Mouse (Mus musculus) hindbrain, embryonic 13.5 days (tissue): ENCODE measurements around the gene Dyrk3. TPM values are rescaled to one million over a fixed set of nuclear protein-coding genes. Genes with fewer than 3 reads are reported as not detected.
"Not testable (repeated sequence)": the region's sequence is repeated elsewhere in the genome, so short reads cannot be mapped to it uniquely, and the experiment has no call there.

Experiments
- ATAC-seq: fragments of 200-750 bp; cut with Nextera tagmentation; 2 replicates; pipeline ENCODE4 v1.8.0; 2017; ENCODE audit warnings: moderate TSS enrichment; ENCODE audit not compliant: low FRiP score
- H3K27ac ChIP-seq: fragments of 300-500 bp; sonication (generic); 2 replicates; pipeline ENCODE4 v1.5.1; 2015; ENCODE audit warnings: inconsistent platforms, mild to moderate bottlenecking, moderate library complexity
- H3K27me3 ChIP-seq: fragments of 300-500 bp; sonication (generic); 2 replicates; pipeline ENCODE4 v1.6.1; 2015; ENCODE audit warnings: mild to moderate bottlenecking, inconsistent platforms
- H3K36me3 ChIP-seq: fragments of 300-500 bp; sonication (generic); 2 replicates; pipeline ENCODE4 v1.6.1; 2015; ENCODE audit warnings: mild to moderate bottlenecking, inconsistent platforms
- H3K4me1 ChIP-seq: fragments of 300-500 bp; sonication (generic); replicated peaks from 2 replicates; pipeline ENCODE4 v1.6.1; 2015; ENCODE audit warnings: inconsistent platforms
- H3K4me2 ChIP-seq: fragments of 300-500 bp; sonication (generic); 2 replicates; pipeline ENCODE4 v1.6.1; 2015; ENCODE audit warnings: inconsistent platforms, mild to moderate bottlenecking, moderate library complexity
- H3K4me3 ChIP-seq: fragments of 300-500 bp; sonication (generic); 2 replicates; pipeline ENCODE4 v1.5.1; 2015; ENCODE audit warnings: mild to moderate bottlenecking, inconsistent platforms
- H3K9ac ChIP-seq: fragments of 300-500 bp; sonication (generic); 2 replicates; pipeline ENCODE4 v1.6.1; 2015; ENCODE audit warnings: mild to moderate bottlenecking, inconsistent platforms
- H3K9me3 ChIP-seq: fragments of 300-500 bp; sonication (generic); 2 replicates; pipeline ENCODE4 v1.6.1; 2016; ENCODE audit warnings: inconsistent platforms
- WGBS: fragments of 180-500 bp; shearing (Covaris S2); methylation state at CpG from one replicate; pipeline ENCODE4 v1.1.7; 2015; 5-methylcytosine and 5-hydroxymethylcytosine counted together
- polyA plus RNA-seq: library from polyadenylated mRNA; unstranded; fragments of >200 nt; fragmentation: Nextera tagmentation; extraction: Ambion mirVana; gene quantifications from 2 replicates; pipeline ENCODE4 v1.2.1, GENCODE M21; 2015

Gene Dyrk3
- polyA plus RNA-seq, 1 experiment from 2014 or later, result 15.6 TPM

DNA sequence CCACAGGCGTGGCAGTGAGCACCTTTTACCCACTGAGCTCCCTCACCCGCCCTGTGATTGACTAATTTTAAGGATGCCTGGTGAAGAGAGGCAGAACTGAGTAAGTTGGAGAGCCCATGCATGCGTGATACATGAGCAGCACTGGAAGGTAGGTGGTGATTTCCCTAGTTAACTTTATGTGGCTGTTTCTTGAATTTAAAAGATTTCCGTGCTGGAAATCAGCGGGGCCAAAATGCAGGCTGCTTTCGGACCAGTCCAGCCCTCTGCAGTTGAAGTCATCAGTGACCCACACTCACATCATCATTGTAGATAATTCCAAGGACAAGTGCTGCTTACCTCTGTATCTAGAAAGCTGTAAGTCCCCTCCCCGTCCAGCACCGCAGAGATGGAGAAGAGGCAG, 37.7 kb upstream of the Dyrk3 start:
- WGBS, result 97% methylated on average over 8 of the region's 8 CpGs
- no peak overlapping the region for H3K9ac ChIP-seq
- no peak overlapping the region for H3K27ac ChIP-seq
- no peak for ATAC-seq
- no peaks in the 10 kb centered on the region; the same call in 1 of the 2 replicates for H3K4me1 ChIP-seq
- no peak overlapping the region for H3K4me2 ChIP-seq
- no peak overlapping the region for H3K4me3 ChIP-seq
- peaks cover 95% of the 10 kb centered on the region for H3K36me3 ChIP-seq
- no peaks in the 10 kb centered on the region for H3K27me3 ChIP-seq
- no peaks in the 10 kb centered on the region for H3K9me3 ChIP-seq

GRCm38 (mm10) chr1:131175189-131175588, 37.0 kb upstream of the Dyrk3 start:
- no peaks in the 10 kb centered on the region for H3K27me3 ChIP-seq
- no peak overlapping the region for H3K9ac ChIP-seq
- no peak overlapping the region for H3K4me3 ChIP-seq
- no peaks in the 10 kb centered on the region; the same call in 1 of the 2 replicates for H3K4me1 ChIP-seq
- no peak overlapping the region for H3K4me2 ChIP-seq
- peaks cover 95% of the 10 kb centered on the region for H3K36me3 ChIP-seq
- H3K9me3 ChIP-seq, result no peaks in the 10 kb centered on the region
- H3K27ac ChIP-seq, result no peak overlapping the region
- no peak for ATAC-seq
- 94% methylated on average over 1 of the region's 1 CpGs for WGBS

DNA sequence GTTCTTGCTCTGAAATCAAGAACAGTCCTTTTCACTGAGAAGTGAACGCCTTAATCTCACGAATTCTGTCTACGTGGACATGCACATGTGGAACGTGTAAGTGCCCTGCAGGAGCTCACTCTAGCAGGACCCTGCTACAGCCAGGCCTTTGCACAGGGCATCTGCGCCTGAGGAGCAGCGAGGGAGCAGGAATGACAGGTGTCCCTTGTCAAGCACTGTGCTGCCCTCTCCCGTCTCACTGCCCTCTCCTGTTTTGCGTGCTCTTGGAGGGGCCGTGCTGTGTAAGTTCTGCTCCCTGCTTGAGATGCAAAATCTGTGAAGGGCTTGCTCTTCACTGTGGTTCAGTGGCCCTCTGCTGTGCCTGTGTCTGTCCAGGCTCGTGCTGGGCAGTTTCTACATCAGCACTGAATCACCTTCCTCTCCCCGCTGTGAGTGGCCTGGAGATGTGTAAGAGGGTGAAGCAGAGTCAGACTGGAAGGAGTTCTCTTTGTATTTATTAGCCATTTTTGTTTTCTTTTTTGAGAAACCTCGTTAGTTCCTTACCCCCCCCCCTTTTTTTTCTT, 36.2 kb upstream of the Dyrk3 start:
- WGBS, result 89% methylated on average over 12 of the region's 12 CpGs

DNA sequence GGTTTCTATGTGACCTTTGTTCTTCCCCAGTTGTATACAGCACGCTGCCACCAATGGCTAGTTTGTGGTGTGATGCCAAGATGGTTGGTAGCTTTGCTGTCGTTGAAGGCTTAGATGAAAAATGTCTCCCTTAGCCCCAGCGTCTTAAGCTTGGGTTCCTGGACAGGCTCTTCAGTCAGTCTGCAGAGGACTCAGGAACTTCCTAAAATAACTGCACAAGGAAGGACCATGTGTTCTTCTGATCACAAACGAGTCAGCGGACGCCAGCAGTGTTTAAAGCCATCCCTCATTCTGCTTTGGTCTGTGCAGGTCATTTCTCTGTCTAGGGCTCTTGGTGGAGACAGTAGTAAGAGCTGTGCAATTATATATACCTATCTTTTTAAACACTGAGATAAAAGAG, 35.7 kb upstream of the Dyrk3 start:
- ATAC-seq, result no peak
- H3K9me3 ChIP-seq, result no peaks in the 10 kb centered on the region
- WGBS, result 92% methylated on average over 6 of the region's 6 CpGs
- H3K9ac ChIP-seq, result no peak overlapping the region
- no peaks in the 10 kb centered on the region for H3K27me3 ChIP-seq
- H3K27ac ChIP-seq, result no peak overlapping the region
- H3K36me3 ChIP-seq, result peaks cover 98% of the 10 kb centered on the region
- no peak overlapping the region for H3K4me3 ChIP-seq
- no peaks in the 10 kb centered on the region; the same call in 1 of the 2 replicates for H3K4me1 ChIP-seq
- no peak overlapping the region for H3K4me2 ChIP-seq

More for the DNA sequence above, 36.2 kb upstream of the Dyrk3 start:
- H3K27ac ChIP-seq, result no peak overlapping the region
- no peak overlapping the region for H3K4me3 ChIP-seq
- ATAC-seq, result no peak
- H3K4me1 ChIP-seq, result no peaks in the 10 kb centered on the region; the same call in 1 of the 2 replicates
- H3K9me3 ChIP-seq, result no peaks in the 10 kb centered on the region
- no peak overlapping the region for H3K9ac ChIP-seq
- no peak overlapping the region for H3K4me2 ChIP-seq
- no peaks in the 10 kb centered on the region for H3K27me3 ChIP-seq
- peaks cover 95% of the 10 kb centered on the region for H3K36me3 ChIP-seq

- peaks cover 99% of the 10 kb centered on the region for H3K36me3 ChIP-seq
- ATAC-seq, result no peak
- H3K27ac ChIP-seq, result no peak overlapping the region
- H3K4me1 ChIP-seq, result no peaks in the 10 kb centered on the region; the same call in 1 of the 2 replicates
- H3K4me3 ChIP-seq, result no peak overlapping the region
- no peaks in the 10 kb centered on the region for H3K27me3 ChIP-seq
- H3K9me3 ChIP-seq, result no peaks in the 10 kb centered on the region
- no peak overlapping the region for H3K4me2 ChIP-seq
- no peak overlapping the region for H3K9ac ChIP-seq
- 87% methylated on average over 7 of the region's 7 CpGs for whole genome bisulfite sequencing
Measured at GRCm38 (mm10) chr1:131173001-131173400, 34.9 kb upstream of the Dyrk3 start.

DNA sequence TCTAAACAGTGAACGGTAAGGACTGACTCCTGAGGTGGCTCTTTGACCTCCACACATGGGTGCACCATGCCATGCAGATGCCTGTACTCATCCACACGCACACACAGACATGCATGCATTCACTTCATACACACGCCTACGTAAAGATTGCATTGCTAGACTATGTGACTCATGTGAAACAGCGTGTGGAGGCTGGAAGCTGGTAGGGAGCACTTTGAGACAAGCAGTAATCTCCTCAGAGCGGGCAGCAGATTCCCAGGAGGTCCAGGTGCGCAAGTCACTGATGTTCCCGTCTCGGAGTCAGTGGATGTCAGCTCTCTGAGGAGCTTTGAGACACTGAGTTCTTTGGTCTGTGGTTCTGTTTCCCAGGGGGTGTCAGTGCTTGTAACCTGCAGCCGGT, 29.5 kb upstream of the Dyrk3 start:
- Histone ChIP-seq H3K4me2 (no peak overlapping the region), H3K27ac (no peak overlapping the region), H3K36me3 (peaks cover 99% of the 10 kb centered on the region), H3K4me1 (no peaks in the 10 kb centered on the region), H3K27me3 (no peaks in the 10 kb centered on the region), H3K9me3 (no peaks in the 10 kb centered on the region), H3K4me3 (no peak overlapping the region), H3K9ac (no peak overlapping the region)
- ATAC-seq, result no peak
- WGBS, result 95% methylated on average over 10 of the region's 10 CpGs

- Histone ChIP-seq H3K4me1 (no peaks in the 10 kb centered on the region), H3K4me3 (no peak overlapping the region), H3K36me3 (peaks cover 92% of the 10 kb centered on the region), H3K27ac (no peak overlapping the region), H3K9me3 (no peaks in the 10 kb centered on the region), H3K27me3 (no peaks in the 10 kb centered on the region), H3K4me2 (no peak overlapping the region), H3K9ac (no peak overlapping the region)
- WGBS, result 89% methylated on average over 6 of the region's 6 CpGs
- ATAC-seq, result no peak
Measured at GRCm38 (mm10) chr1:131164427-131164826, 26.3 kb upstream of the Dyrk3 start.

DNA sequence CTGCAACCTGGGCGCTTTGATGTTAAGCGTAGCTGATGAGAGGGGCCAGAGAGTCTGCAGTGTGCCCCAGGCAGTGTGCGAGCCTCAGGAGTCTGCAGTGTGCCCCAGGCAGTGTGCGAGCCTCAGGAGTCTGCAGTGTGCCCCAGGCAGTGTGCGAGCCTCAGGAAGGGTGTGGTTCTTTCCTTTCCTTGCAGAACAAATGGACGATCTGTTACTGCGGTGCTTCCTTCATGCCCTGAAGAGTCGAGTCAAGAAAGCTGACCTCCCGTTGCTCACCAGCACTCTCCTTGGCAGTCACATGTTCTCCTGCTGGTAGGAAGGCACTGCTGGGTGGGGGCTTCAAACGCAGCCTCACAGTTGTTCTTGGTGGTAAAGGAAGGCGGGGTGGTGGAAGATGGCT, 23.0 kb upstream of the Dyrk3 start:
- H3K36me3 ChIP-seq, result peaks cover 75% of the 10 kb centered on the region
- WGBS, result 91% methylated on average over 11 of the region's 11 CpGs

DNA sequence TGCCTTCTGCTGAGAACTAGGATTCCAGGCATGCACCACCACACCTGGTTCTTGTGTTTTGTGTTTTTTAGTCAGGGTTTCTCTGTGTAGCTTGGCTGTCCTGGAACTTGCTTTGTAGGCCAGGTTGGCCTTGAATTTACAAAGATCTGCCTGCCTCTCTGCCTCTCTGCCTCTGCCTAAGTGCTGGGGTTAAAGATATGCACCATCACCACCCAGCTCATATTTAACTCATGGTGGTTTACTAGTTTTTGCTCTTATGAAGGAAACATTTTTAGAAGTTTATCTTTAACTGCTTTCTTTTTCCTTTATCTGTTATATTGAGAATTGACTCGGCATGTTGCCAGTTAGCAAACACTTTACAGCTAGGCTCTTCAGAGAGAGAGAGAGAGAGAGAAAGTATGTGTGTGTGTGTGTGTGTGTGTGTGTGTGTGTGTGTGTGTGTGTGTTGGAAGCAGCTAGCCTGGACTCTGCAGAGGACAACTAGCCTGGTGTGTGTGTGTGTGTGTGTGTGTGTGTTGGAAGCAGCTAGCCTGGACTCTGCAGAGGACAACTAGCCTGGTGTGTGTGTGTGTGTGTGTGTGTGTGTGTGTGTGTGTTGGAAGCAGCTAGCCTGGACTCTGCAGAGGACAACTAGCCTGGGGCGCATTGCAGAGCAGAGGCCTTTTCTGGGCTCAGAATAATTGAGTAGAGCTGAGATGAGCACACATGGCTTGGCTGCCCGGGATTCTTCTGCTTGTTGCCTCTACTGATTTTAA, 21.6 kb upstream of the Dyrk3 start:
- H3K36me3 ChIP-seq, result peaks cover 62% of the 10 kb centered on the region
- not testable (repeated sequence) for H3K27ac ChIP-seq, H3K4me1 ChIP-seq, H3K4me2 ChIP-seq, H3K4me3 ChIP-seq, H3K27me3 ChIP-seq, H3K9ac ChIP-seq, ATAC-seq, H3K9me3 ChIP-seq
- WGBS, result 97% methylated on average over 3 of the region's 3 CpGs

More for the DNA sequence above, 23.0 kb upstream of the Dyrk3 start:
- Histone ChIP-seq H3K4me2 (no peak overlapping the region), H3K4me1 (no peaks in the 10 kb centered on the region), H3K4me3 (no peak overlapping the region), H3K9ac (no peak overlapping the region), H3K27ac (no peak overlapping the region), H3K9me3 (no peaks in the 10 kb centered on the region), H3K27me3 (no peaks in the 10 kb centered on the region)
- no peak for ATAC-seq

- no peak overlapping the region for H3K9ac ChIP-seq
- no peak overlapping the region for H3K27ac ChIP-seq
- H3K27me3 ChIP-seq, result peaks cover 9% of the 10 kb centered on the region; the same call in 1 of the 2 replicates
- ATAC-seq, result no peak
- no peak overlapping the region for H3K4me2 ChIP-seq
- H3K4me3 ChIP-seq, result no peak overlapping the region
- 56% methylated on average over 2 of the region's 2 CpGs for WGBS
- peaks cover 15% of the 10 kb centered on the region for H3K4me1 ChIP-seq
- no peaks in the 10 kb centered on the region for H3K9me3 ChIP-seq
- H3K36me3 ChIP-seq, result peaks cover 23% of the 10 kb centered on the region
Measured at GRCm38 (mm10) chr1:131155456-131155855, 17.3 kb upstream of the Dyrk3 start.

- Histone ChIP-seq H3K4me1 (peaks cover 15% of the 10 kb centered on the region), H3K4me2 (peak within 1 kb of the TSS; percentile 83), H3K27me3 (peaks cover 9% of the 10 kb centered on the region; the same call in 1 of the 2 replicates), H3K9ac (peak within 1 kb of the TSS; percentile 89), H3K4me3 (peak within 1 kb of the TSS; percentile 85), H3K9me3 (no peaks in the 10 kb centered on the region), H3K36me3 (peaks cover 4% of the 10 kb centered on the region), H3K27ac (peak within 1 kb of the TSS; percentile 31; the same call in 1 of the 2 replicates)
- under 1% methylated on average over 27 of the region's 27 CpGs for WGBS
- ATAC-seq, result peak; percentile 99
Measured at GRCm38 (mm10) chr1:131153018-131153629, 15.0 kb upstream of the Dyrk3 start, which contains the start of gene Eif2d. Gene Eif2d, plus strand, starts transcription at chr1:131153181.

GRCm38 (mm10) chr1:131149496-131149895, 11.4 kb upstream of the Dyrk3 start:
- WGBS, result 85% methylated on average over 1 of the region's 1 CpGs
- ATAC-seq, result no peak
- Histone ChIP-seq H3K27ac (no peak overlapping the region), H3K4me1 (peaks cover 13% of the 10 kb centered on the region), H3K9ac (no peak overlapping the region), H3K4me2 (no peak overlapping the region), H3K4me3 (no peak overlapping the region), H3K27me3 (peaks cover 9% of the 10 kb centered on the region; the same call in 1 of the 2 replicates), H3K36me3 (no peaks in the 10 kb centered on the region), H3K9me3 (no peaks in the 10 kb centered on the region)
